Mouse (Mus musculus): Measurements from ENCODE around the gene Tax1bp3. TPM values are rescaled to one million over a fixed set of nuclear protein-coding genes. Genes with fewer than 3 reads are reported as not detected.
A peak's percentile ranks its signal among the peaks of the same experiment; 100 is the strongest.

Tax1bp3 gene
- total and polyA plus RNA-seq, 3 experiments = 2.6 to 3.3 (median 2.8) TPM

DNA sequence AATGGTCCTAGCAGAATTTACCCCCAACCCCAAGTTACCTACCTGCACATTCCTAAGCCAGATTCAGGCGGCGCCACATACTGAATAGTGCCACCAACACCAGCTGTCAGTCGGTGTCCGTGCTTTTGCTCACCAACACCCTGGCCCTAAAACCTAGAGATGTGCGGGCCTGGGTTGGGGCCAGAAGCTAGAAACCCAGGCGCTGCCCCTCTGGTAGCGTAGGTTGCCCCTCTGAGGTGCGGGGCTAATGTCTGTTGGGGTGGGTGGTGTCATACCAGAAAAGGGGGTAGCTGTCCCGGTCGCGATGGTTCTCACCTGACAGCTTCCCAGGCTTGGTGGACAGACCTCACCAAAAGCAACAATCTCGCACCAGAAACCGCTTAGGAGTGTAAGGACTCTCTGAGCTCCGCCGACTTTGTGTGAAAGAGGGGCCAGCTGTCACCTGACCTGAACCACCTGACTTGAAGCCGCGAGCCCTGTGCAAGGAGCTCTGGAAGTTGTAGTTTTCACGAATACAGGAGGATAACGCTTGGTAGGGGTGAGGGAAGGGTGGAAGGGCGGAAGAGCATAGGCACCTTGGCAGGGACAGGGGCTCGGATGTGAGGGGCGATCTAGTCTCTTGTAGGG is 21.8 kb downstream of the Tax1bp3 start, which contains the start of gene Ctns (continued):
- TF ChIP-seq GABPA (IDR thresholded peaks at IDR 0.05; ENCODE audit: insufficient replicate concordance, low read depth, low read length) (no peak), MXI1 (IDR thresholded peaks at IDR 0.05; ENCODE audit: low read depth, low read length) (no peak; the same call in 1 of the 2 replicates), SIN3A (IDR thresholded peaks at IDR 0.05; ENCODE audit: low read length) (peak; percentile 87), UBTF (IDR thresholded peaks at IDR 0.05; ENCODE audit: low read depth, low read length) (no peak), KAT2A (IDR thresholded peaks at IDR 0.05; ENCODE audit: insufficient replicate concordance, low read length) (peak; percentile 70; the same call in 1 of the 2 replicates), RAD21 (IDR thresholded peaks at IDR 0.05; ENCODE audit: low read depth, low read length) (no peak)

- DNase-seq (ENCODE audit: extremely low read depth) = peak; percentile 99
- Histone ChIP-seq H3K79me2 (replicated peaks; ENCODE audit: control insufficient read depth, extremely low read depth, insufficient read depth, poor library complexity, severe bottlenecking) (no peaks in the 10 kb centered on the region), H3K9me3 (replicated peaks; ENCODE audit: low read length) (no peaks in the 10 kb centered on the region), H3K9ac (ENCODE audit: insufficient read depth, low read depth) (peak within 1 kb of the TSS; percentile 76), H3K36me3 (replicated peaks in 1 of 2; ENCODE audit: control insufficient read depth in 1 of 2, insufficient read depth in 1 of 2, low read length in 1 of 2) (peaks cover 0 to 7% of the 10 kb centered on the region in 2 experiments), H3K27ac (ENCODE audit: insufficient read depth, low read depth) (no peak within 1 kb of the TSS), H3K4me1 (ENCODE audit: control insufficient read depth in 1 of 2, insufficient read depth in 2 of 2) (peaks cover 6 to 25% of the 10 kb centered on the region in 2 experiments; a peak in 3 of 4 replicates), H3K4me3 (replicated peaks in 1 of 3; ENCODE audit: low read depth in 2 of 3, low read length in 2 of 3, poor library complexity in 1 of 3) (peak within 1 kb of the TSS; percentile 70 to 91 (median 79)), H3K27me3 (replicated peaks) (peaks cover 2% of the 10 kb centered on the region), H3K4me2 (ENCODE audit: insufficient read depth, low read depth, poor library complexity, severe bottlenecking) (peak within 1 kb of the TSS; percentile 90)
- dilution Hi-C loops (cut with MboI; ENCODE audit: extremely low pct_ligation_motif_present, extremely low pct_unique_long_range_greater_than_20kb, low sequenced_read_pairs) (no loop called here), in situ Hi-C loops (cut with MboI; ENCODE audit: low pct_ligation_motif_present, low pct_unique_long_range_greater_than_20kb, low sequenced_read_pairs) (no loop called here)
- peak; percentile 69 for TF ChIP-seq TBP (conservative IDR thresholded peaks at IDR 0.05; ENCODE audit: low read depth, low read length)
- TF ChIP-seq MEF2A (IDR thresholded peaks at IDR 0.05; ENCODE audit: borderline replicate concordance, low read depth, low read length) = no peak
- TF ChIP-seq ZC3H11A (IDR thresholded peaks at IDR 0.05; ENCODE audit: low read depth, low read length) = no peak
- no peak for TF ChIP-seq JUND (conservative IDR thresholded peaks at IDR 0.05; ENCODE audit: low read depth, low read length)
- peak; percentile 88 for TF ChIP-seq SIN3A (IDR thresholded peaks at IDR 0.05; ENCODE audit: low read length)
- TF ChIP-seq E2F4 (IDR thresholded peaks at IDR 0.05; ENCODE audit: insufficient replicate concordance, low read depth, low read length) = 0 out of 2 replicates have a peak, but pooled peaks have one; percentile 54
- TF ChIP-seq JUN (IDR thresholded peaks at IDR 0.05; ENCODE audit: insufficient read depth, low read depth, low read length) = no peak
- TF ChIP-seq BHLHE40 (IDR thresholded peaks at IDR 0.05; ENCODE audit: low read depth, low read length) = no peak
- TF ChIP-seq CTCF (conservative IDR thresholded peaks at IDR 0.05 in 1 of 2, IDR thresholded peaks at IDR 0.05 in 1 of 2; ENCODE audit: low read depth in 2 of 2, low read length in 2 of 2) = no peak
- no peak for TF ChIP-seq TCF12 (IDR thresholded peaks at IDR 0.05; ENCODE audit: low read depth, low read length)
- peak; percentile 86 for TF ChIP-seq MXI1 (IDR thresholded peaks at IDR 0.05; ENCODE audit: low read depth, low read length)
- no peak for TF ChIP-seq POLR2AphosphoS2 (IDR thresholded peaks at IDR 0.05; ENCODE audit: low read depth, low read length)
- no peak for TF ChIP-seq RCOR1 (conservative IDR thresholded peaks at IDR 0.05; ENCODE audit: low read depth, low read length)
- TF ChIP-seq CHD2 (IDR thresholded peaks at IDR 0.05; ENCODE audit: low read length) = peak; percentile 68; the same call in 1 of the 2 replicates
- TF ChIP-seq USF2 (conservative IDR thresholded peaks at IDR 0.05; ENCODE audit: low read depth, low read length) = no peak
- no peak for TF ChIP-seq USF1 (IDR thresholded peaks at IDR 0.05; ENCODE audit: low read depth, low read length)
- no peak for TF ChIP-seq PAX5 (IDR thresholded peaks at IDR 0.05; ENCODE audit: low read length)
- no peak; the same call in 1 of the 2 replicates for TF ChIP-seq MAZ (IDR thresholded peaks at IDR 0.05; ENCODE audit: low read depth, low read length)
- peak; percentile 58; the same call in 1 of the 2 replicates for TF ChIP-seq HCFC1 (IDR thresholded peaks at IDR 0.05; ENCODE audit: low read depth, low read length)
- TF ChIP-seq POLR2A (IDR thresholded peaks at IDR 0.05; ENCODE audit: low read depth, low read length) = peak; percentile 65
- TF ChIP-seq MAX (IDR thresholded peaks at IDR 0.05; ENCODE audit: low read length) = peak; percentile 60
- TF ChIP-seq RAD21 (IDR thresholded peaks at IDR 0.05; ENCODE audit: low read depth, low read length) = no peak
- TF ChIP-seq NELFE (IDR thresholded peaks at IDR 0.05; ENCODE audit: low read depth, low read length) = no peak; the same call in 1 of the 2 replicates
- no peak for TF ChIP-seq ZNF384 (IDR thresholded peaks at IDR 0.05; ENCODE audit: low read depth, low read length)
- no peak for TF ChIP-seq KAT2A (IDR thresholded peaks at IDR 0.05; ENCODE audit: insufficient replicate concordance, low read length)
- no peak for TF ChIP-seq MAFK (IDR thresholded peaks at IDR 0.05; ENCODE audit: insufficient replicate concordance, low read length)
- TF ChIP-seq ZMIZ1 (IDR thresholded peaks at IDR 0.05; ENCODE audit: low read depth, low read length) = peak; percentile 38; the same call in 1 of the 2 replicates
- TF ChIP-seq NRF1 (IDR thresholded peaks at IDR 0.05; ENCODE audit: low read depth, low read length) = peak; percentile 7; the same call in 1 of the 2 replicates
- TF ChIP-seq UBTF (IDR thresholded peaks at IDR 0.05; ENCODE audit: low read depth, low read length) = peak; percentile 83
- TF ChIP-seq MYC (IDR thresholded peaks at IDR 0.05; ENCODE audit: low read depth, low read length) = peak; percentile 71; the same call in 1 of the 2 replicates
- TF ChIP-seq SMC3 (IDR thresholded peaks at IDR 0.05; ENCODE audit: low read depth, low read length) = no peak
- TF ChIP-seq IRF4 (IDR thresholded peaks at IDR 0.05; ENCODE audit: low read depth, low read length) = no peak; the same call in 1 of the 2 replicates
- no peak for TF ChIP-seq GABPA (IDR thresholded peaks at IDR 0.05; ENCODE audit: insufficient replicate concordance, low read depth, low read length)
- no peak for TF ChIP-seq ZKSCAN1 (IDR thresholded peaks at IDR 0.05; ENCODE audit: borderline replicate concordance, low read depth, low read length)
- no peak for TF ChIP-seq EP300 (IDR thresholded peaks at IDR 0.05; ENCODE audit: low read length)
These were observed 22.4 kb downstream of the Tax1bp3 start, which contains the start of gene Shpk for GRCm38 (mm10) chr11:73199230-73199712. Shpk (plus strand) TSS chr11:73199460.
